Mouse (Mus musculus) cerebellum, adult 8-10 months (tissue): ENCODE measurements around the gene Cyb5r4.
"Not testable (repeated sequence)": the region's sequence is repeated elsewhere in the genome, so short reads cannot be mapped to it uniquely, and the experiment has no call there.

Experiments
- DNase-seq: peaks from one replicate; pipeline ENCODE4 v3.0.0; 2022

Gene Cyb5r4

DNA sequence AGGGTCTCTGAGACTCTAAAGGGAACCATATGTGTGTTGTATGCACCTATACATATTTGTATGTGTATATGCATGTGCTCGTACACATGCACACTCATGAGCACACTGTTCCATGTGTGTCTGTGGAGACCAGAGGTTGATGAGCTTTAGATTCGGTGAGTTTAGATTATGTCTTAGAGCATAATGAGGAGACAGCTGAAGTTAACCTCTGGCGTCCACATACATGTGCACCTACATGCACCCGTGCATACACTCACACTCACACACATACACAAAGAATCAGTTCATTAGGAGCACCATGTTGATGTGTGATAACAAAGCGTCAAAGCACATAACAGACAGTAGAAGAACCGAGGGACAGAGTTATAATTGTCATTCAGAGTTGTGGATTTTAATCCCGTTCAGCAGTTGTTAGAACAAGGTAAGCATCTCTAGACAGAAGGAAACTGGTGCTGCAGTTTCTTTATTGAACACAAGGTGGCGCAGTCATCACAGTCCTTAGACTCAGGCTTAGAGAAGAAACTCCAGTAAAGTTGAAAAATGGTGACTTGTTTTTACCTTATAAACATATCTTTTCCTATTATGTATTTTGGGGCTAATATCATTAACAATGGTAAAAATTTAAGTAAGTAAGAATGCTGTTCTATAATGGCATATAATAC, 5.7 kb downstream of the Cyb5r4 start:
- DNase-seq, result peak; percentile 66

DNA sequence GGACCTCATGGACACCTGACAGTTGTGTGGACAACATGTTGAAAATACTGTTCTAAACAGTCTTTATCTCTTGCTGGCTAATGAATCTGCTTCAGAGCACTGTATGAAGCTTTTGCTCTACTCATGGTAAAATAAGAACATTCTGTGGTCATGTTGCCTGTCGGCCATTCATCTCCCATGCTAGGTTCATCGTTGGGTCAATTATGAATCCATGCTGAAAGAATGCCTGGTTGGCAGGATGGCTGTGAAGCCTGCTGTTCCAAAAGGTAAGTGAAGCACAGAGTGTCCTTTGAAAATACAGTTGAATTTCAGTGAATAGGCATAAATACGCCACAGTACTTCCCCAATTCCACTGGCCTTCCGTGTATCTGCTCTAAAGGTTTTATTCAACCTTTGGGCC, 10.4 kb downstream of the Cyb5r4 start:
- no peak for DNase-seq

DNA sequence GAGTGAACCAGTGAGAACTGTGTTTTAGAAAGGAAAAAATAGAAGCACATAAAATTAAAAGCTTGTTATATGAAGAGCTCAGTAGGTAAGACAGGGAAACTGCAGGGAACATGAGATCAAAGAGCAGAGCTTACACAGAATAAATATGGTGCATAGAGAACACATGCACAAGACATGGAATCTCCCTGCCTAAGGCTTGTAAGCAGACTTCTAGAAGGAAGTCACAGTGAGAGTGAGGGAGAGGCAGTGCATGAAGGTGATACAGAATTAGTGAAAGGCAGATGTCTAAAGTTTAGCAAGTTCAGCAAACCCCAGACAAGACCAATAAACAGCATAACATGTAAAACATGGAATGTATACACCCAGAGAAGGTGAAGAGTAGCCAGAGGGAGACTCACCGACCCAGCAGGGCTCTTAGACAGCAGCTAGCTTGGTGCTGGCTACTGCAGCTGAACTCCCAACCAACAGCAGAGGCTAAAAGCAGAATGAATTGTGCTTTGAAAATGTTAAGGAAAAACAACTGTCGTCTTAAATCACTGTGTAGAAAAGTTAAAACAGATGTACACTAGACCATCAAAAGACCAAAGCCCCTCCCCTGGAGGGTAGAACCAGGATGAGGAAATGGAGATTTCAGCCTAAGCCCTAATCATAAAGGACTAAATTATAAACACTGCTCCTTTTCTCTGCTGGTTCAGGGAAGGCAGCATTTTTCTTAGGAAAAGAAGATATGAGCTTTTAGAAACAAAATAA, 13.2 kb downstream of the Cyb5r4 start:
- no peak for DNase-seq

DNA sequence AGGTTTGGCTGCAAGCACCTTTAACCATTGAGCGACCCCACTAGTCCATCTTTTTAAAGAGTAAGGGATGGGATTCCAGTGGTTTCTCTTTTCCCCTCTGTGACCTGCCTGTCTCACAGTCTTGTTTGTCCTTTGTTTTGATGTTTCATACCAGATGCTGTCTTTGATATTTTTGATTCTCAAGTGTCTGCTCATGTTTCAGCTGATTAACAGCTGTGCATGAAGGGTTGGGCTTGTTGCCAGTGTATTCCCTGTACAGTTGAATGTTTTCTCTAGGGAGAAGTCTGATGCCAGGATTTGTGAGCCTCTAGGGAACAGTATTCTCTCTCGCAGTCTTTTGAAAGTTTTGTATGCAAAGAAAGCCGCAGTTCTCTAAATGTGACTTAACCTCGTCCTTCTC, 27.6 kb downstream of the Cyb5r4 start:
- no peak for DNase-seq

DNA sequence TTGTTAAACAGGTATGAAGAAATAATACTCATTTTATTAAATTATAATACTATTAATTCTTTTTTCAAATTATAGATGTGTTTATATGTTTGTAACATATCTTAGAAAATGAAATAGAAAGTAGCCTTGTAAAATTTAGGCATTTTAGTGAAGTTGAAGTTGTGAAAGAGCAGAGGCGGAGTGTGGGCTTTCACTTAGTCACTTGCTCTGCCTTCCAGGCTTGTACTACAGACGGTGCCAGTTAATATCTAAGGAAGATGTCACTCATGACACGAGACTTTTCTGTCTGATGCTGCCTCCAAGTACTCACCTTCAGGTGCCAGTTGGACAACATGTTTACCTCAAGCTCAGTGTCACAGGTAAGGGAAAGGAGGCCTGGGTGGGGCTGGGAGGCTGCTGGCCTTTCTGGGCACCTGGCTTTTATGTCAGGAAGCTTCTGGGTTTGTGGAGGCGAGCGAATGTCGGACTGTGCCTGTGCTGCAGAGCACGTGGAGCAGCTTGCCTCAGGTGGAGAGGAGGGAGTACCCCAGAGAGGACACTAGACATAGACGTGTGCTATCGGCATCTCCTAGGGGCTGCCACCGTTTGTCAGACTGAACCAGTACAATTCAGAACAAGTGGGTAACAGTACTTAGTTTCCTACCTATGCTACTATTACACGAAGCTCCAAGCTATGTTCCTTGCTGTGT, 33.9 kb downstream of the Cyb5r4 start:
- no peak for DNase-seq

DNA sequence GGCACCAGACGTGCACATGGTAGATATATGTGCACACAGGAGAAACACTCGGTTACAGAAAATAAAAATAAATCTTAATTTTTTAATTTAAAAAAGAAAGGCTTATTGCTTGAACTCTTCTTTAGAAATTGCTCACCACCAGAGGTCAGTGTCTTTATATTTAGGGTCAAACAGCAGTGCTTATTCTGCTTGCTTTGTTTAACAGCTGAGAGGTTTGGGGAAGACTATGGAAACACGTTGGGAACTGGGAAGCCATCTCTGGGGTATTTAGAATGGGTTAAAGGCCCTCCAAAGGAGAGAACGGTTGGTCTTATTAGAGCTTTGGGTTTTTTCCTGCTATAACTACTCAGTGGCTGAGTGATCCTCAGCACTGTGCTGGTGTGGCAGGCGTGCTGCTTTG, 40.5 kb downstream of the Cyb5r4 start:
- no peak for DNase-seq

DNA sequence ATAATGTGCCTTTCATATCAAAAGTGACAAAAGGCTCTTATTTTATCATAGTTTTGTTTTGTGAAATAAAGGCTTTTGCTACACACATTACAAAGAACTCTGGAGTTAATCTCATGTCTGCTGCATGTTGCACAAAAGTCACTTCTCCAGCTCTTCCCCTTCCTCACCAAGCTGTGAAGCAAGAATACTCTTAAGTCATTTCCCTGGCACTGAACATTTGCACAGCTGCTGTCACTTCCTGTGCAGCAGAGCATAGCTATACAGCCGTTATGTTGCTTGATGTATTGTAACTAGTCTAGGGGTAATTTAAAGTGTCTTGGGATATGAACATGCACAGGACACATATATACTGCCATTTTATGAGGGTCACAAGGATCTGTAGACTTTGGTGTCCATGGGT, 46.3 kb downstream of the Cyb5r4 start:
- no peak for DNase-seq

DNA sequence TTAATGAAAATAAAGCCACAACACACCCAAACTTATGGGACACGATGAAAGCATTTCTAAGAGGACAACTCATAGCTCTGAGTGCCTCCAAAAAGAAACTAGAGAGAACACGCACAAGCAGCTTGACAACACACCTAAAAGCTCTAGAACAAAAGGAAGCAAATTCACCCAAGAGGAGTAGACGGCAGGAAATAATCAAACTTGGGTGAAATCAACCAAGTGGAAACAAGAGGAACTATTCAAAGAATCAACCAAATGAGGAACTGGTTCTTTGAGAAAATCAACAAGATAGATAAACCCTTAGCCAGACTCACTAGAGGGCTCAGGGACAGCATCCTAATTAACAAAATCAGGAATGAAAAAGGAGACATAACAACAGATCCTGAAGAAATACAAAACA, 49.8 kb downstream of the Cyb5r4 start:
- not testable (repeated sequence) for DNase-seq

DNA sequence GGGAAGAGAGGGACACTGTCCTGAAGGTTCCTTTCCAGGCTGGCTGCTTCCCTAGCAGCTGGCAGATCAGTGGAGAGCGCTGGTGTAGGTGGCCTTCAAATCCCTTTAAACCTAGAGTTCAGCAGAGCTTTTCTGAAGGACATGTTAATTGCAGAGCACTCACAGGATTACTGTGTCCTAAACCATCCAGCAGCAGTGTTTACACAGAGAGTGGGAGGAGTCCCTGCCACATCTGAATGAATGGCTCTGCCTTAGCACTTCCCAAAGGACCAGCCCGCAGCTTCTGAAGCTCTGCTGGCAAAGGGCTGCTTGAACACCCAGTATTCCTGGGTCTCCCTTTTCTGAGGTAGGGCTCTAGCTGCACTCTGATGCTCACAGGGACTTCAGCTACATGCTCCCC, 56.1 kb downstream of the Cyb5r4 start:
- no peak for DNase-seq

DNA sequence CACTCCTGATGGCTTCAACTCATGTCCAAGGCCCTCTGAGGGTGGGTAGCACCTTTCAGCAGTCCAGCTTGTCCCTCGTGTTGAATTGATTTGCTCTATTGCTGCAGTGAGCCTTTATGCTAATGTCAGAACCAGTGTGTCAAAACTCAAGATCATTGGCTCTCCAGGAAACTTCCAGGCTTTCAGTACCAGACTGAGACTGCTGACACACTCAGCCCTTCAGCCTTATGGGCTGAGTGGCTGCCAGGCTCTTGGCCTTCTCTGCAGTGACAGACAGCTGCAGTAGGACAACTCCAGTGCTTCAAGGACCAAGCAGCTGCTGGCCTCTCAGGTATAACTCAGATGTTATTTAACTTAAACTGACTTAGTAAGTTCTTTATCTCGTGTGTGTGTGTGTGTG, 57.7 kb downstream of the Cyb5r4 start:
- no peak for DNase-seq

DNA sequence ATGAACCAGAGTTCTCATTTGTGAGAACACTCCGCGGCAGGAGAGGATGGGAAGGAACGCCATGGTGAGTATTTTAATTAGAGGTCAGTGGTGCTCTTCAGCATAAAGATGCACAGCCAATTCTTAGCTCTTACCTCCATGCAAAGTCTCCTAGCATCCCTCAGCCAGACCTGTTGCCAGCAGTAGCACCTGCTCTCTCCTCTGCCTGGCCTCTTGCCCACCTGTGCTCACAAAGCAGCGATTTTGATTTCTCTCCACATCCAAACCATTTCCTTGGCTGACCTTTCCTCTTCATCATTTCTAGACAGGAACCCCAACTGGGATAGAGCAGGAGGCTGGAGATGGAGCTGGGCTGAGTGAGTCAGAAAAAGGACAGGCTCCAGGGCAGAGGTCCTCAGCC, 65.2 kb downstream of the Cyb5r4 start:
- DNase-seq, result peak; percentile 59

DNA sequence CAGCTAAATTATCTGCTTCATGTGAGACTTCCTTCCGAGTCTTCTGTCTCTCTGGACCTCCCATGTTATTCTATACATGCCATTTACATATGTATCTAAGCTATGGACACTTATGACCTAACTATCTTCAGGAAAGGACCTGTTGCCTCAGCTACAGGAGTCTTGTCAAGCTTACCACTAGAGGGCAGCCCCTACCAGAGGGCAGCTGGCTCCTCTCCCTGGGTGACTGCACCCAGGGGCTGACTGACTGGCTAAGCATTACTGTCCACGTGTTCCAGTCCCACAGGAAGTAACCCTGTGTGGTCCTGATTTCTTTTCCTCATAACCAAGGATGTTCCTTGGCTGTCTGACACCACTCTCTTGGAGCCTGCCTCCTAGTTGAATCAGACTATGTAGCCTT, 76.2 kb downstream of the Cyb5r4 start:
- no peak for DNase-seq

DNA sequence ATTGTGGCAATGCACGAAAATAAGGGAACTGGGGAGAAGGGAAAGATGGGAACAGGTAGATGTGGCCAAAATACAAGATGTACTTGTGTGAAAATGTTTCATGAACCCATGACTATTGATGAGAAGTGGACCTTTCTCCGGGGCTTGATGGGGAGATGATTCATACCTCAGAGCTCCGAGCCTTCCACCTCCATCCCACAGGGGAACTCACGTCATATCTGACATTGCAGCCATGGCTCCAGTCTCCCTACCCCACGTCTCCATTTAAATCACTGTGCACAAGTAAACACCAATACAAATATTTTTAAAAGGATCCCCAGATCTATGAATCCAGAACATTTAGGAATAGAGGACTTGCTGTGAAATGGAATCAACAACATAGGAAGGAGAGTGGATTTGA, 93.2 kb downstream of the Cyb5r4 start:
- no peak for DNase-seq

DNA sequence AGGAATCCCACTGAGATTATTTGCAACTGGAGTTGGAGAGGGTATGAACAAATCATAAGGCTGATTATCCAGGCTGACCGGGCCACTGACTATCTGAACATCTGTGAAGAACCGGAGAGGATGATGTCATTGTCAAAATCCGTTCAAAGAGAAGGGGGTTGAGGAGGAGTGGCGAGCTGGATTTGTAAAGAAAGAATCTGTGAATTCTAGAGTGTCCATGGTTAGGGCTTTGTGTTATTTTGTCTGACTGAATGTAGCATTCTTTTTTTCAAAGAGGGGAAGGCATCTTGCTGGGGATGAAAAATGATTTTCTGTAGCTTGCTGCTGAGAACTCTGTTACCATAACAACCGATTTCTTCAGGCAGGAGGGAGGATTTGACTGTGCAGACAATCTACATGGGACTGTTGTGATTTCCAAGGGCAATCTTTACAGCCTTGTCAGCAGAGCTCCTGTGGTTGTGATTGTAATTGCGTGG, 93.7 kb downstream of the Cyb5r4 start:
- DNase-seq, result no peak

DNA sequence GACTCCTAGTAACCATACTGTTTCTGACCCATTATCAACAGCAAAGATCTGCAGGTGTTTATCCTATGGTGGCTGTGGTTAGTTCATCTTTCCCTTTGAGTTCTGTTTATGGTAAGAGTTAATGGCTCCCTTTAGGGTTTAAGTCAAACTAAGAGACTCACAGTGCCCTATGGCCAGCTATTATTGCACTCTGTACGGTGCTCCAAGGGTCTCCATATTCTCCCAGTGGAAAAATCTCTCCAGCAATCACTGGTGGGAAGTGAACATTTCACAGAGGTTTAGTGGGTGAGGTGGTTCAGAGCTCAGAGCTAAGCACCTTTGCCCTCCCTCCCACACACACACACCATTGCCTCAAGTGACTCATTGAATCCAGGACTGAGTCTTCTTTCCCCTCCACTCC, 94.2 kb downstream of the Cyb5r4 start:
- DNase-seq, result no peak

DNA sequence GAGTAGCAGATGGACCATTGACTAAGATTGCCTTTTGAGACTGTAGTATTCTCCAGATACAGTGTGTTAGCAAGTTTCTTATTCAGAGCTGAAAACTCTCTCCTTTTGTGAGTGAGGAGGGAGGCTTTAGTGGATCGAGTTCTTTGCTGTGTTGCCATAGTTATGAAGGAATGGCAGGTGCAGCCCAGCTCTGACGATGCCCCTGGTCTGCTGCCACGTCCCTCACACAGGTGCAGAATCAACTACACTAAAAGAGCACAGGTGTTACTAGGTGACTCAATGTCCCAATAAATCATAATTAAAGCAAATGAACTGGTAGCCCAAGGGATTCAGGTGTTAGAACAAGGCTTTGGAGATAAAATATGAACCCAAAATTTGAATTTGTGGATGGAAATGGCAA, 97.2 kb downstream of the Cyb5r4 start:
- no peak for DNase-seq

DNA sequence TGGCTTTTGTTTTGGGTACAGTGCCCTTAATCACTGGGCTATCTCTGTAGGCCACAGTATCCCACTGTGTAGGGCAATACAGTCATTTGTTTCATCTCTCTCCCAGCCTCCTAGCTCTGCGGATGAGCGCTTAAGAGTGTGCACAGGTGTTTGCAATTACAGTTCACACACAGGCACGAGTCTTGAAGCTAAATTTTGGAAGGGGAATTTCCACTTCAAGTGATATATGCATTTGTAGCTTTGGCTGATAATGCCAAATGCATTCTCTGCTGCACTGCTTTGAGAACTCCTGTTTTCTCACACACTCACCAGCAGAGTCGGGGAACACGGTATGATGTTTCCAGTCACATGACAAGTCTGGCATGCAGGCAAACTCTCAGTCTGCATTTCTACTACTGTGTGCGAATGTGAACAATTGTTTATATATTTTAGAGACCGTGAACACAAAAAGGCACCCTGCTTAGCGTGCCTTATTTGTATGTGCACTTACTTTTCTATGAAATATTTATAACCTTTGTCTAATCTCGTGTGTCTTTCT, 100.2 kb downstream of the Cyb5r4 start:
- DNase-seq, result no peak

DNA sequence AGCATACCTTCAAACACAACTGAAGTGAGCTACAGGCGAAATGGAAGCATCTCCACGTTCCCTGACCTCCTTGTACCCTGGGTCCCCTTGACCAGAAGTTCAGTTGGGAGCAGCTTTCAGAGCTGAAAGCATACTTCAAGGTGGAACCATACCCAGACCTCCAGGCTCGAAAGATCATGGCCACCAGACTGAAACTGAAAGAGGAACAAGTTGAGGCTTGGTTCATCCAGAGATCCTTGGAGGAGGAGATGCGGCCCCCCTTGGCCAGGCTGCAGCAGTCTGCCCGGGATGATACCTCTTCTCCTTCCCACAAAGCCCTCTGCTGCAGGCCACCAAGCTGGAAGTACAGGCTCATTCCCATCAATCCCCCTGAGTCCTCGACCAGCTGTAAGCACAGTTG, 105.2 kb downstream of the Cyb5r4 start:
- DNase-seq, result not testable (repeated sequence)
